Mouse (Mus musculus): ENCODE data around the gene Slc22a20. TPM values are rescaled to one million over a fixed set of nuclear protein-coding genes. Genes with fewer than 3 reads are reported as not detected.

Slc22a20 gene
- polyA plus RNA-seq, 1 experiment from 2014 or later, result not detected

DNA sequence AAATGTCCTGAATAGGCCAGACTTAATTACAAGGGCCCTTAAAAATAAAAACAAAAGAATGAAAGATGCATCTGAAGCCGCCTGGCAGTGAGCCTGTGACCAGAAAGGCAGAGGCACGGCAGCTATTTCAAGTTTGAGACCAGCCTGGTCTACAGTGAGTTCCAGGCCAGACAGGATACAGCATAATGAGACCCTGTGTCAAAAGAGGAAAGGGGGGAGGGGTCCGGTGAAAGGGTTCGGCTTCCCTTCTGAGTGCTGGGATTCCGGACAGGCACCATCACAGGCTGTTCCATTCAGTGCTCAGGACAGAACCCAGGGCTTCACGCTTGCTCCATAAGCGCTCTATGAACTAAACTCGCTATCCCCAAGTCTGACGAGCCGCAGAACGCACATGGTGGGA, 58.9 kb downstream of the Slc22a20 start:
- no peaks in the 10 kb centered on the region for H3K27me3 ChIP-seq (ENCODE audit: insufficient read depth, low read length)
- H3K36me3 ChIP-seq (ENCODE audit: insufficient read depth, low read length), result no peaks in the 10 kb centered on the region
- ATAC-seq (replicated peaks; ENCODE audit: low FRiP score, low read depth), result no peak
- H3K4me1 ChIP-seq (replicated peaks; ENCODE audit: insufficient read depth, low read length), result peaks cover 49% of the 10 kb centered on the region
- H3K27ac ChIP-seq, result 0 out of 2 replicates have a peak overlapping the region, but pooled peaks have one; percentile 19
- no peak overlapping the region for H3K4me2 ChIP-seq (ENCODE audit: low read length)
- WGBS, result 55% methylated on average over 11 of the region's 11 CpGs
- no peak for TF ChIP-seq CTCF (IDR thresholded peaks at IDR 0.05; ENCODE audit: low read depth)
- H3K4me3 ChIP-seq (replicated peaks; ENCODE audit: low read depth, low read length), result no peak overlapping the region
- H3K9me3 ChIP-seq (replicated peaks; ENCODE audit: low read length), result no peaks in the 10 kb centered on the region
- H3K9ac ChIP-seq (ENCODE audit: low read depth, low read length), result no peak overlapping the region
- no peak for DNase-seq (ENCODE audit: low spot score)

DNA sequence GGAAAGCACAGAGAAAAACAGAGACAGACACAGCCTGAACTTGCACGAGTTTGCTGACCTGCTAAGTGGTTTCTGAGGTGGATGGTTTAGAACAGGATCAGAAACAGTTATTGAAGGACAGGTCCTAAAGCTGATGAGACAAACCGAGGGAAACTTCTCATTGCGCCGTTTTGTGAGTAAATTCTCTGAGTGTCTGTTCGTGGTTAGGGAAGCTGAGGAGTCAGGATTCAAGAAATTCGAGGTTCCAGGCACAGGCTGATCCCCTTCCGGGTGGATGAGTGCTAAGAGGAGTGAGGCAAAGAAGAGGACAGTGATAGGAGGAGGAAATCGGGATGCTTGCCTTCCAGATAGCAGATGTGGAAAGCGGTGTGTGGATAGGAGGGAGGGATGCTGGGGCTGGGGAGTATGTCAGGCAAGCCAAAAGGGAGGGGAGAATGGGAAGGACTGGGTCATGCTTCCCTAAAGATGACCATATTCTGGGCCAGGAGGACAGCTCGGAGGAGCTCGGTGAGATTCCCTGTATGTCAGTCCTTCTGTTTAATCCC, 60.6 kb downstream of the Slc22a20 start:
- Histone ChIP-seq H3K27me3 (ENCODE audit: insufficient read depth, low read length) (no peaks in the 10 kb centered on the region), H3K36me3 (ENCODE audit: insufficient read depth, low read length) (no peaks in the 10 kb centered on the region), H3K4me1 (replicated peaks; ENCODE audit: insufficient read depth, low read length) (peaks cover 53% of the 10 kb centered on the region), H3K4me3 (replicated peaks; ENCODE audit: low read depth, low read length) (peak overlapping the region; percentile 75), H3K9ac (ENCODE audit: low read depth, low read length) (peak overlapping the region; percentile 44; the same call in 1 of the 2 replicates), H3K4me2 (ENCODE audit: low read length) (peak overlapping the region; percentile 97), H3K27ac (peak overlapping the region; percentile 95), H3K9me3 (replicated peaks; ENCODE audit: low read length) (no peaks in the 10 kb centered on the region)
- ATAC-seq (replicated peaks; ENCODE audit: low FRiP score, low read depth) (no peak), DNase-seq (ENCODE audit: low spot score) (no peak)
- WGBS, result 25% methylated on average over 11 of the region's 11 CpGs
- no peak for TF ChIP-seq CTCF (IDR thresholded peaks at IDR 0.05; ENCODE audit: low read depth)

DNA sequence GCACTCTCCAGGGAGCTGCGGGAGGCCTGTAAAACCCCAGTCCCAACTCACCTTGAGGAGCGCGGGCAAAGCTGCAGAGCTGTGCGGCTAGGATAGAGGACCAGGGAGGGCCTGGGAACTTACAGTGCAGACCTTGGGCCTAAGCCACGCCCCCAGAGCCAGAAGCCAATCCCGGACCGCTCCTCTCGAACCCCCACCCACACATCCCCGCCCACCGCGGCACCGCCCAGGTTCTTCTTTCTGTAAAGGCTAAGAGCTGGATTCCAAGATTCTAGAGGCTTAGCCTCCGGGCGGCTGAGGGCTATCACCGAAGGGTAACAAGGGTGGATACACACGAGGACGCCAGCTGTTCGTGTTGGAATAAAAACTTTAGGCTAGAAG, 61.2 kb downstream of the Slc22a20 start, which contains the start of gene Cdc42ep2:
Gene Cdc42ep2 (minus strand): TSS at position 104 of the 381 bp plus-strand sequence.
- Histone ChIP-seq H3K9ac (ENCODE audit: low read depth, low read length) (peak within 1 kb of the TSS; percentile 71), H3K27ac (peak within 1 kb of the TSS; percentile 95), H3K4me3 (replicated peaks; ENCODE audit: low read depth, low read length) (peak within 1 kb of the TSS; percentile 75), H3K4me2 (ENCODE audit: low read length) (peak within 1 kb of the TSS; percentile 97), H3K4me1 (replicated peaks; ENCODE audit: insufficient read depth, low read length) (peaks cover 46% of the 10 kb centered on the region), H3K9me3 (replicated peaks; ENCODE audit: low read length) (no peaks in the 10 kb centered on the region), H3K27me3 (ENCODE audit: insufficient read depth, low read length) (no peaks in the 10 kb centered on the region), H3K36me3 (ENCODE audit: insufficient read depth, low read length) (no peaks in the 10 kb centered on the region)
- TF ChIP-seq CTCF (IDR thresholded peaks at IDR 0.05; ENCODE audit: low read depth), result no peak
- ATAC-seq (replicated peaks; ENCODE audit: low FRiP score, low read depth), result peak; percentile 90
- peak; percentile 99 for DNase-seq (ENCODE audit: low spot score)
- WGBS, result 0% methylated on average over 18 of the region's 18 CpGs

DNA sequence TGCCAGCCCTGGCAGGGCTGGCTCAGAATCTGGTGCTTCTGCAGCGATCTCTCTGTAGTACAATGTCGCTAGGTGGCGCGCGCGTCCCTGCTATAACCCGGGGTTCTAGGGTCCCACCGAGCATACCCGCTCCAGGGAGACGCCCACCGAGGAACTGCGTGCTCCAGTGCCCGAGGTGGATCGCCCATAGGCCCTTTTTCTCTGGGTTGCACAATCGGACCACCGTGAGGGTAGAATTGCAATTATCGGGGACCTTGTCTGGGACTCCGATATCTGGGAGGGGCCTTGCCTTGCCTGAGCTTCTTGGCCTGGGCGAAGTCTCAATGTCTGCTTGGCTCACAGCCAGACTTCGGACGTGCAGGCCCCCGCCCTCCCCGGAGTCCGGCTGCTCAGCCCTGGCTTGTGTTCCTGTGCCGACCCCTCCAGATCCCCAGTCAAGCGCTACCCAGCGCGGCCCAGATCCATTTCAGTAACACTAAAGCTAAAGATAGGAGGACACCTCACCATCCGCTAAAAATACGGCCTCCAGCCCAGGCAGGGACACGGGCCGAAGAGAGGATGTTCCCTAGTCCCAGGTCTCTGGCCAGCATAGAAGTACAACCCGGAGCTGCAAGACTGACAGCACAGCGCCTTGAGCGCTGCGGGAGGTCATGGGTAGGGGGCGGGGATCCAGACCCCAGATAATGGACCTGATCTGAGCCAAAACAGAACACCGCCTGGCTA, 61.8 kb downstream of the Slc22a20 start:
- H3K9me3 ChIP-seq (replicated peaks; ENCODE audit: low read length), result no peaks in the 10 kb centered on the region
- ATAC-seq (replicated peaks; ENCODE audit: low FRiP score, low read depth) (peak; percentile 70), DNase-seq (ENCODE audit: low spot score) (peak; percentile 98)
- no peaks in the 10 kb centered on the region for H3K27me3 ChIP-seq (ENCODE audit: insufficient read depth, low read length)
- H3K36me3 ChIP-seq (ENCODE audit: insufficient read depth, low read length), result no peaks in the 10 kb centered on the region
- peak overlapping the region; percentile 97 for H3K4me2 ChIP-seq (ENCODE audit: low read length)
- WGBS, result under 1% methylated on average over 38 of the region's 38 CpGs
- TF ChIP-seq CTCF (IDR thresholded peaks at IDR 0.05; ENCODE audit: low read depth), result peak; percentile 87
- H3K4me1 ChIP-seq (replicated peaks; ENCODE audit: insufficient read depth, low read length), result peaks cover 40% of the 10 kb centered on the region
- peak overlapping the region; percentile 95 for H3K27ac ChIP-seq
- peak overlapping the region; percentile 75 for H3K4me3 ChIP-seq (replicated peaks; ENCODE audit: low read depth, low read length)
- peak overlapping the region; percentile 71 for H3K9ac ChIP-seq (ENCODE audit: low read depth, low read length)

DNA sequence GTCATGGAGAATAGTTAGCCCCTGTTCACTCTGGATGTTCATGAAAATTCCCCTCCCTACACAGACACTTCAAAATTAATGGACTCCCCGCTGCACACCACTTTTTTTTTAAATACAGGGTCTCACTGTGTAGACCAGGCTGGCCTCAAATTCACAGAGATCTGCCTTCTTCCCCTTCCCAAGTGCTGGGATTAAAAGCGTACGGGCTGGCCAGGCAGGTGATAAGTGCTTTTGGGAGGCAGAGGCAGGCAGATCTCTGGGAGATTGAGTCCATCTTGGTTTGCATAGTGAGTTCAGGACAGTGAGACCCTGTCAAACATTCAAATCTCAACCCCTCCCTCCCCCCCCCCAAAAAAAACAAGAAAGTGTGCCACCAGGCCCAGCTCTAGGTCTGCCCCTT, 63.0 kb downstream of the Slc22a20 start:
- ATAC-seq (replicated peaks; ENCODE audit: low FRiP score, low read depth), result no peak

DNA sequence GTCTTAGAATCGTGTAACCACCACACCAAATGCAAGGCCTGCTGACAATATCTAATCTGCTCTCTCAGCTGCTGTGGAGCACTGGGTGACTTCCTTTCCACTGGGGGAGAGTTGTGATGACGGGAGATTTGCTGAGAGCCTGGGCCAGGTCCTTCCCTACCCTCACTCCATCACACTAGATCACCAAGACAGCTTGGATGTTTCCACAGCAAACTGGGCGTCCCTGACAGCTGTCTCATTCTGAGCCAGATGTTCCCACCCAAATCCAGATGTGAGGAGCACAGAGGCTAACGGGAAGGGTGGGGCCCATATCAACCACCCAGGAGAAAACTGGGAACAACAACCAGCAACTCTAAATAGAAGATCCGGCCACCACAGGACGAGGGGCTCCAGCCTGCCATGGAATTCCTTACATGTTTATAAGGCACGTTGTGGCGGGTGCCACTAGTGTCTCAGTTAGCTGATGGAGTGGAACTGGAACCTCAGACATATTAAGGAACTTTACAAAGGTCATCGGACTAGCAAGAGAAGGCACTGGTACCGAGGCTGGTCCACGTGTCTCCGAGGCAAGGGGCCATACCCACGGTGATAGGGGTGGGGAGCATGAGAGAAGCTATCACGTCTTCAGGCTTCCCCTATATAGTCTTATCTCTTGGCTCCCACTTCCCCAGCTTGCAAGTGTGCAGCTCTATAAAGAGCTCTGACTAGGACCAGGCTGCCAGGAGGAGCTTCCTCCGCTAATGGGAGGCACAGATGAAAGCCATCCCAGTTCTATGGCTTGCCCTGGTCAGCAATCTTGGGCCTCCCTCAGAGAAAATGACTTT, 63.6 kb downstream of the Slc22a20 start:
- no peak for TF ChIP-seq CTCF (IDR thresholded peaks at IDR 0.05; ENCODE audit: low read depth)
- Histone ChIP-seq H3K36me3 (ENCODE audit: insufficient read depth, low read length) (peaks cover 15% of the 10 kb centered on the region), H3K27me3 (ENCODE audit: insufficient read depth, low read length) (no peaks in the 10 kb centered on the region), H3K4me3 (replicated peaks; ENCODE audit: low read depth, low read length) (no peak overlapping the region; the same call in 1 of the 2 replicates), H3K4me1 (replicated peaks; ENCODE audit: insufficient read depth, low read length) (peaks cover 23% of the 10 kb centered on the region), H3K9ac (ENCODE audit: low read depth, low read length) (0 out of 2 replicates have a peak overlapping the region, but pooled peaks have one; percentile 1), H3K4me2 (ENCODE audit: low read length) (peak overlapping the region; percentile 97), H3K27ac (peak overlapping the region; percentile 48; the same call in 1 of the 2 replicates), H3K9me3 (replicated peaks; ENCODE audit: low read length) (no peaks in the 10 kb centered on the region)
- DNase-seq (ENCODE audit: low spot score), result no peak
- ATAC-seq (replicated peaks; ENCODE audit: low FRiP score, low read depth), result no peak
- WGBS, result 59% methylated on average over 15 of the region's 15 CpGs

More for the DNA sequence above, 63.0 kb downstream of the Slc22a20 start:
- 0 out of 2 replicates have a peak overlapping the region, but pooled peaks have one; percentile 1 for H3K9ac ChIP-seq (ENCODE audit: low read depth, low read length)
- peak overlapping the region; percentile 97 for H3K4me2 ChIP-seq (ENCODE audit: low read length)
- no peaks in the 10 kb centered on the region for H3K9me3 ChIP-seq (replicated peaks; ENCODE audit: low read length)
- peaks cover 9% of the 10 kb centered on the region for H3K36me3 ChIP-seq (ENCODE audit: insufficient read depth, low read length)
- no peak for DNase-seq (ENCODE audit: low spot score)
- WGBS, result 87% methylated on average over 3 of the region's 3 CpGs
- H3K27me3 ChIP-seq (ENCODE audit: insufficient read depth, low read length), result no peaks in the 10 kb centered on the region
- H3K4me1 ChIP-seq (replicated peaks; ENCODE audit: insufficient read depth, low read length), result peaks cover 29% of the 10 kb centered on the region
- no peak for TF ChIP-seq CTCF (IDR thresholded peaks at IDR 0.05; ENCODE audit: low read depth)
- H3K4me3 ChIP-seq (replicated peaks; ENCODE audit: low read depth, low read length), result 0 out of 2 replicates have a peak overlapping the region, but pooled peaks have one; percentile 75
- no peak overlapping the region for H3K27ac ChIP-seq
